Mouse (Mus musculus) ovary, postnatal 10 days (tissue): Measurements from ENCODE around the gene E130308A19Rik.

Experiments used
- DNase-seq: peaks from one replicate; pipeline ENCODE4 v3.0.0; 2022; ENCODE audit warnings: low spot score

The E130308A19Rik gene

GRCm38 (mm10) chr4:59727878-59728261 lies 101.9 kb downstream of the E130308A19Rik start:
- no peak for DNase-seq

- no peak for DNase-seq
These were observed 102.8 kb downstream of the E130308A19Rik start for GRCm38 (mm10) chr4:59728839-59729238.

GRCm38 (mm10) chr4:59731544-59731943 lies 105.5 kb downstream of the E130308A19Rik start:
- DNase-seq, result no peak

- DNase-seq, result no peak
These were observed 113.3 kb downstream of the E130308A19Rik start for GRCm38 (mm10) chr4:59739321-59739720.

GRCm38 (mm10) chr4:59739882-59740281 lies 113.9 kb downstream of the E130308A19Rik start:
- DNase-seq, result no peak

- no peak for DNase-seq
These were observed 127.6 kb downstream of the E130308A19Rik start for GRCm38 (mm10) chr4:59753491-59754140.

- no peak for DNase-seq
These were observed 130.5 kb downstream of the E130308A19Rik start for GRCm38 (mm10) chr4:59756332-59757082.

- DNase-seq, result no peak
These were observed 131.7 kb downstream of the E130308A19Rik start for GRCm38 (mm10) chr4:59757452-59758435.

GRCm38 (mm10) chr4:59760016-59760415 lies 134.0 kb downstream of the E130308A19Rik start:
- DNase-seq, result no peak

- no peak for DNase-seq
These were observed 134.8 kb downstream of the E130308A19Rik start for GRCm38 (mm10) chr4:59760636-59761364.

GRCm38 (mm10) chr4:59761365-59761729 lies 135.3 kb downstream of the E130308A19Rik start:
- DNase-seq, result no peak

- DNase-seq, result no peak
These were observed 138.9 kb downstream of the E130308A19Rik start for GRCm38 (mm10) chr4:59764950-59765349.

GRCm38 (mm10) chr4:59765385-59766005 lies 139.5 kb downstream of the E130308A19Rik start:
- no peak for DNase-seq

- DNase-seq, result no peak
These were observed 141.7 kb downstream of the E130308A19Rik start for GRCm38 (mm10) chr4:59767717-59768116.

GRCm38 (mm10) chr4:59772171-59772879 lies 146.3 kb downstream of the E130308A19Rik start:
- no peak for DNase-seq

- DNase-seq, result no peak
These were observed 151.8 kb downstream of the E130308A19Rik start for GRCm38 (mm10) chr4:59777828-59778227.

GRCm38 (mm10) chr4:59780568-59780967 lies 154.6 kb downstream of the E130308A19Rik start:
- DNase-seq, result no peak

- no peak for DNase-seq
These were observed 157.1 kb downstream of the E130308A19Rik start for GRCm38 (mm10) chr4:59782853-59783684.

GRCm38 (mm10) chr4:59783685-59784279 lies 157.8 kb downstream of the E130308A19Rik start:
- DNase-seq, result peak; percentile 75
